Comparison of ENCODE assay signal across 10 mouse cellular contexts in genomic region chr1:169916659-169917058, GRCm38 (mm10). TPM values are rescaled to one million over a fixed set of nuclear protein-coding genes. Genes with fewer than 3 reads are reported as not detected.
DNase-seq lines count a peak whose midpoint lies in the region; ATAC-seq and TF ChIP-seq lines count a peak whose summit lies in the region.
"Had no signal": no experiment of that assay in that cellular context is flagged by ENCODE, and none has a peak within 500 bp of the region (broad histone marks: within the 10 kb centered on the region; RNA-seq: fewer than 3 reads in every experiment).

No protein-coding gene starts in this region.

- H3K36me3 ChIP-seq in forebrain, postnatal 0 days (ENCODE audit: insufficient read depth) = no peaks in the 10 kb centered on the region
- no peaks in the 10 kb centered on the region for H3K36me3 ChIP-seq in forebrain, embryonic 13.5 days (ENCODE audit: poor library complexity, severe bottlenecking)
- H3K36me3 ChIP-seq in limb, embryonic 11.5 days (ENCODE audit: control insufficient read depth, insufficient read depth, low read length) = no peaks in the 10 kb centered on the region
- H3K36me3 ChIP-seq: forebrain, embryonic 10.5 days had no signal

- no peak overlapping the region for H3K4me2 ChIP-seq in forebrain, postnatal 0 days (ENCODE audit: low read depth)
- no peak overlapping the region for H3K4me2 ChIP-seq in forebrain, embryonic 13.5 days
- H3K4me2 ChIP-seq in limb, embryonic 11.5 days (ENCODE audit: low read depth, severe bottlenecking) = no peak overlapping the region

- no peak overlapping the region for H3K4me3 ChIP-seq in forebrain, postnatal 0 days (ENCODE audit: low read depth, low read length)
- no peak overlapping the region for H3K4me3 ChIP-seq in forebrain, embryonic 13.5 days
- no peak overlapping the region for H3K4me3 ChIP-seq in limb, embryonic 11.5 days (ENCODE audit: low read depth, low read length)
- H3K4me3 ChIP-seq: forebrain, embryonic 10.5 days had no signal

- no peak for DNase-seq in forebrain, postnatal 0 days
- DNase-seq in adrenal gland, adult 8-10 months = peak; percentile 9
- DNase-seq in gastrocnemius, postnatal 14 days = peak; percentile 58
- peak; percentile 62 for DNase-seq in limb, embryonic 11.5 days (ENCODE audit: low spot score)
- DNase-seq in left cerebral cortex, adult 9 months (ENCODE audit: low spot score in 2 of 2) = no peak
- DNase-seq in urinary bladder, adult 18-20 months (ENCODE audit: low spot score in 2 of 2) = no peak

- intact Hi-C loops in gastrocnemius, postnatal 14 days (cut with DNase I; ENCODE audit: low total_unique reads) = no loop called here

- no peaks in the 10 kb centered on the region for H3K27me3 ChIP-seq in forebrain, postnatal 0 days (ENCODE audit: insufficient read depth, low read length)
- peaks cover 8% of the 10 kb centered on the region; the same call in 1 of the 2 replicates for H3K27me3 ChIP-seq in forebrain, embryonic 13.5 days
- H3K27me3 ChIP-seq in limb, embryonic 11.5 days (ENCODE audit: control insufficient read depth, insufficient read depth, low read length) = no peaks in the 10 kb centered on the region

- WGBS in forebrain, postnatal 0 days = 57% methylated on average over 7 of the region's 7 CpGs
- 76% methylated on average over 7 of the region's 7 CpGs for WGBS in forebrain, embryonic 13.5 days
- WGBS in limb, embryonic 11.5 days = 12% methylated on average over 7 of the region's 7 CpGs

- H3K27ac ChIP-seq in forebrain, postnatal 0 days (ENCODE audit: low read depth, low read length) = no peak overlapping the region
- H3K27ac ChIP-seq in forebrain, embryonic 13.5 days = no peak overlapping the region
- 0 out of 2 replicates have a peak overlapping the region, but pooled peaks have one; percentile 21 for H3K27ac ChIP-seq in limb, embryonic 11.5 days (replicated peaks; ENCODE audit: low read depth, low read length)
- H3K27ac ChIP-seq: forebrain, embryonic 10.5 days; liver, embryonic 14.5 days had no signal

- peak; percentile 35 for ATAC-seq in forebrain, postnatal 0 days
- no peak for ATAC-seq in forebrain, embryonic 13.5 days
- ATAC-seq in limb, embryonic 11.5 days (ENCODE audit: insufficient number of reproducible peaks, low FRiP score, low TSS enrichment, low read depth) = peak; percentile 58; the same call in 1 of the 2 replicates
- ATAC-seq in monocyte, adult 5-6 weeks (replicated peaks; ENCODE audit: insufficient number of reproducible peaks, low FRiP score, low TSS enrichment, poor library complexity, severe bottlenecking) = no peak

- TF ChIP-seq CTCF in forebrain, postnatal 0 days (IDR thresholded peaks at IDR 0.05; ENCODE audit: low read depth) = no peak

- H3K9ac ChIP-seq in forebrain, postnatal 0 days = no peak overlapping the region
- H3K9ac ChIP-seq in forebrain, embryonic 13.5 days = no peak overlapping the region
- H3K9ac ChIP-seq in limb, embryonic 11.5 days (ENCODE audit: low read length) = no peak overlapping the region
- H3K9ac ChIP-seq: liver, embryonic 14.5 days had no signal

- H3K9me3 ChIP-seq in forebrain, postnatal 0 days (ENCODE audit: low read length) = no peaks in the 10 kb centered on the region
- H3K9me3 ChIP-seq in forebrain, embryonic 13.5 days (replicated peaks) = no peaks in the 10 kb centered on the region
- H3K9me3 ChIP-seq in limb, embryonic 11.5 days (ENCODE audit: control insufficient read depth, low read length) = no peaks in the 10 kb centered on the region
- H3K9me3 ChIP-seq: forebrain, embryonic 10.5 days had no signal

- H3K4me1 ChIP-seq in forebrain, postnatal 0 days (ENCODE audit: insufficient read depth) = no peaks in the 10 kb centered on the region
- no peaks in the 10 kb centered on the region for H3K4me1 ChIP-seq in forebrain, embryonic 13.5 days
- peaks cover 8% of the 10 kb centered on the region; the same call in 1 of the 2 replicates for H3K4me1 ChIP-seq in limb, embryonic 11.5 days (ENCODE audit: control insufficient read depth, insufficient read depth, low read length)

RNA-seq across cellular contexts. Expression of gene Ccdc190, which starts 11.8 kb away (rescaled TPM):
- 6.8 and 8.3 TPM in 2 replicates for total RNA-seq in forebrain, postnatal 0 days (2014; rRNA removed)
- 0.97 and 1.5 TPM in 2 replicates for polyA plus RNA-seq in forebrain, postnatal 0 days (2015; fragmentation: Nextera tagmentation; extraction: Ambion mirVana)
- polyA plus RNA-seq in forebrain, embryonic 13.5 days (2015; fragmentation: Nextera tagmentation; extraction: Ambion mirVana) = 0.81 and 0.93 TPM in 2 replicates
- 1 to 10 TPM in 1 of 4 experiments, under 1 TPM in 2, not detected in 1; 0.23 to 1.0 (median 0.24) TPM for total RNA-seq in adrenal gland, adult 8-10 months (2022)
- not detected for total RNA-seq in gastrocnemius, postnatal 14 days (2021)
- polyA plus RNA-seq in limb, embryonic 11.5 days (2014; fragmentation: Nextera tagmentation; extraction: Ambion mirVana) = not detected in 2 replicates
- total RNA-seq in monocyte, adult 5-6 weeks (2017) = not detected in 3 replicates
- polyA plus RNA-seq: liver, embryonic 14.5 days had no signal

RNA-seq across cellular contexts. Expression of gene Hsd17b7, which starts 52.4 kb away (rescaled TPM):
- 20.9 and 30.0 TPM in 2 replicates for total RNA-seq in forebrain, postnatal 0 days (2014; rRNA removed)
- 19.2 and 29.0 TPM in 2 replicates for polyA plus RNA-seq in forebrain, postnatal 0 days (2015; fragmentation: Nextera tagmentation; extraction: Ambion mirVana)
- 14.2 and 18.1 TPM in 2 replicates for polyA plus RNA-seq in forebrain, embryonic 13.5 days (2015; fragmentation: Nextera tagmentation; extraction: Ambion mirVana)
- 10 to 100 TPM in 3 of 4 experiments, 1 to 10 TPM in 1; 9.0 to 66.5 (median 39.1) TPM for total RNA-seq in adrenal gland, adult 8-10 months (2022)
- 1 to 10 TPM; 2.2 to 2.9 TPM for total RNA-seq in gastrocnemius, postnatal 14 days (2021)
- 14.3 TPM in 2 replicates for polyA plus RNA-seq in limb, embryonic 11.5 days (2014; fragmentation: Nextera tagmentation; extraction: Ambion mirVana)
- total RNA-seq in monocyte, adult 5-6 weeks (2017) = 2.3 to 5.8 TPM (median 4.1 TPM) in 3 replicates

Comparison
In these comparisons a context has a peak if more than half of its experiments do, and no peak if none do; other contexts are left out.
1. ATAC-seq: peak in forebrain, postnatal 0 days (single experiment) and limb, embryonic 11.5 days (single experiment); none in forebrain, embryonic 13.5 days (single experiment) and monocyte, adult 5-6 weeks (single experiment).
2. DNase-seq: peak in adrenal gland, adult 8-10 months (single experiment), gastrocnemius, postnatal 14 days (single experiment) and limb, embryonic 11.5 days (single experiment); none in forebrain, postnatal 0 days (single experiment), left cerebral cortex, adult 9 months (0 of 2) and urinary bladder, adult 18-20 months (0 of 2).